Mouse (Mus musculus) embryo, embryonic 9.5 days (tissue): ENCODE results near the gene Gpr85.

Experiments
- DNase-seq: peaks from one replicate; pipeline ENCODE4 v3.0.0-alpha.2; 2017; ENCODE audit errors: extremely low spot score

The Gpr85 gene

GRCm38 (mm10) chr6:13816661-13817060, 23.1 kb downstream of the Gpr85 start:
- DNase-seq, result no peak

DNA sequence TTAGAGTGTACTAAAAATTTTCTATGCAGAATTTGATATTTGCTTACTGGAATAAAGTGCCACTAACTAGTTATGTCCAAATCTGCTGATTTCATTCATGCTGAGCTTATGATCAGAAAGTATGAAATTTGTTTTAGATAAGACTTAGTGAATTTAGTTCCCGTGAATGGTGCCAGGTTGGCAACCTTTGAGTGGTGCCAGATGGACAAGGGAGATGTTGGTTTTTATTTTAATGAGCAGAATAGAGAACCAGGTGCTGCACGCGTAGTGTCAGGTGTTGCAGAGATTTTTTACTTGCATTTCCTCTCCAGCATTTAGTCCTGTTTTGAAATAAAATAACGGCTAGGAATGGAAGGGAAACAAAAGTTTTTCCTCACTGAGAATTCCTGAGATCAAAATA, 27.6 kb downstream of the Gpr85 start:
- no peak for DNase-seq

GRCm38 (mm10) chr6:13800071-13800470, 39.7 kb downstream of the Gpr85 start:
- DNase-seq, result no peak

DNA sequence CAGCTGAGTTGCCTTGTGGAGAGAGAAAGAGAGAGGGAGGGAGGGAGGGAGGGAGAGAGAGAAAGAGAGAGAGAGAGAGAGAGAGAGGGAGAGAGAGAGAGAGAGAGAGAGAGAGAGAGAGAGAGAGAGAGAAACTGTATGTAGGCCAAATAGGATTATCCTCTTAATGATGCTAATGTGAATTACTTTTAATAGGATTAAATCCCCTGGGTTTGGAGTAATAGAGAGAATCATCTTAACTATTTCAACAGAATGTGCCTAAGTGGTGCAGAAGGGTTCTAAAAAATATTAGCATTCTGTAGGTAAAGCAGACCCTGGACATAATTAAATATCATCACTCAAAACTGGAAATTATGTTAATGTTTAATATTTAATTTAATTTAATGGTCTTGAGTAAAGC, 42.4 kb downstream of the Gpr85 start:
- no peak for DNase-seq
